Mouse (Mus musculus) bone marrow macrophage, adult 2 months (primary cell): ENCODE results near the gene Ckm.
A peak's percentile ranks its signal among the peaks of the same experiment; 100 is the strongest.

ENCODE experiments used
- CTCF ChIP-seq: IDR thresholded peaks from 2 replicates; pipeline ENCODE4 v1.5.1; 2012; ENCODE audit warnings: low read depth, mild to moderate bottlenecking, low read length, moderate library complexity
- POLR2A ChIP-seq: IDR thresholded peaks from 2 replicates; pipeline ENCODE4 v1.6.1; 2012; ENCODE audit warnings: mild to moderate bottlenecking, low read depth, low read length, borderline replicate concordance

- TF ChIP-seq CTCF (peak; percentile 96), POLR2A (no peak)
Observed at GRCm38 (mm10) chr7:19361720-19362119, 42.9 kb upstream of the Ckm start.
